Mouse (Mus musculus) cerebellum, adult 9-10 months (tissue): ENCODE results near the gene Senp3.
"Not testable (repeated sequence)": the region's sequence is repeated elsewhere in the genome, so short reads cannot be mapped to it uniquely, and the experiment has no call there.

Experiments used
- DNase-seq: peaks from one replicate; pipeline ENCODE4 v3.0.0; 2022

Senp3 gene

GRCm38 (mm10) chr11:69633128-69633866, 48.6 kb downstream of the Senp3 start:
- DNase-seq, result peak; percentile 73

- peak; percentile 100 for DNase-seq
Measured at GRCm38 (mm10) chr11:69632284-69633089, 49.4 kb downstream of the Senp3 start, which contains the start of gene Fxr2. TSS of gene Fxr2 (plus strand) at chr11:69632990.

- DNase-seq, result peak; percentile 62
Measured at GRCm38 (mm10) chr11:69629802-69630201, 52.1 kb downstream of the Senp3 start.

GRCm38 (mm10) chr11:69628286-69628685, 53.6 kb downstream of the Senp3 start:
- DNase-seq, result peak; percentile 90

- not testable (repeated sequence) for DNase-seq
Measured at GRCm38 (mm10) chr11:69624339-69624738, 57.5 kb downstream of the Senp3 start.
